Mouse (Mus musculus) G1E (cell line): ENCODE measurements around the gene Ints13.

Experiments
- CTCF ChIP-seq: IDR thresholded peaks from 2 replicates; pipeline ENCODE4 v1.5.1; 2012; ENCODE audit warnings: low read depth, low read length, inconsistent platforms, mixed read lengths
- GATA1 ChIP-seq: IDR thresholded peaks from 2 replicates; pipeline ENCODE4 v1.6.1; 2012; ENCODE audit warnings: borderline replicate concordance, low read length, inconsistent platforms, mixed read lengths
- GATA2 ChIP-seq: IDR thresholded peaks from 2 replicates; pipeline ENCODE4 v1.6.1; 2012; ENCODE audit warnings: low read depth, low read length, inconsistent platforms, borderline replicate concordance
- POLR2AphosphoS5 ChIP-seq: IDR thresholded peaks from 2 replicates; pipeline ENCODE4 v1.6.1; 2012; ENCODE audit warnings: low read depth, low read length, inconsistent platforms; ENCODE audit not compliant: insufficient replicate concordance
- TAL1 ChIP-seq: conservative IDR thresholded peaks from 2 replicates; pipeline ENCODE4 v1.6.1; 2012; ENCODE audit warnings: low read depth, low read length, inconsistent platforms, mixed read lengths

DNA sequence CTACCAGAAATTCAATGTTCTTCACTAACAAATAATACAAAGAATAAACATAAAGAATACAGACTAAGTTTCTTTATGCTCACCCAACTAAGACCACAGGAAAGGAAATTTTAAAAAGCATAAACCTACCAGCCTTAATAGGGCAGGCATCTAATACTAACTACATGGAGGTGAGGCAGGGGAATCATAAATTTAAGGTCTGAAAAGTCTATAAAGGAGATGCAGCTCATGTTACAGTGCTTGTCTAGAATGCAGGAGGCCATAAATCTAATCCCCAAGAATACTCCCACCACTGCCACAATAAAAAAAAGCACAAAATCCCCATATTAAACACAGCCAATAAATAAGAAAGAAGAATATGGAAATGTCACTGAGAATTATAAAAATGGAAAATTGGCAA is 5.6 kb downstream of the Ints13 start:
- TF ChIP-seq CTCF (no peak), GATA1 (no peak), TAL1 (no peak), POLR2AphosphoS5 (no peak), GATA2 (no peak)
